Mouse (Mus musculus) inflammation-experienced regulatory T-cells, adult 6 months (primary cell): Measurements from ENCODE around the gene Clca3a1. TPM values are rescaled to one million over a fixed set of nuclear protein-coding genes. Genes with fewer than 3 reads are reported as not detected.
A peak's percentile ranks its signal among the peaks of the same experiment; 100 is the strongest.

Experiments
- ATAC-seq: one replicate; pipeline ENCODE4 v1.8.0; 2017
- polyA plus RNA-seq, 3 experiments: library from polyadenylated mRNA; unstranded; fragments of 100-300 nt; shearing (Covaris generic); gene quantifications; one replicate each; pipeline ENCODE4 v1.2.1; 2017

Gene Clca3a1
- polyA plus RNA-seq, 3 experiments from 2014 or later = not detected

GRCm38 (mm10) chr3:144719088-144719900 is 41.5 kb downstream of the Clca3a1 start:
- peak; percentile 30 for ATAC-seq

DNA sequence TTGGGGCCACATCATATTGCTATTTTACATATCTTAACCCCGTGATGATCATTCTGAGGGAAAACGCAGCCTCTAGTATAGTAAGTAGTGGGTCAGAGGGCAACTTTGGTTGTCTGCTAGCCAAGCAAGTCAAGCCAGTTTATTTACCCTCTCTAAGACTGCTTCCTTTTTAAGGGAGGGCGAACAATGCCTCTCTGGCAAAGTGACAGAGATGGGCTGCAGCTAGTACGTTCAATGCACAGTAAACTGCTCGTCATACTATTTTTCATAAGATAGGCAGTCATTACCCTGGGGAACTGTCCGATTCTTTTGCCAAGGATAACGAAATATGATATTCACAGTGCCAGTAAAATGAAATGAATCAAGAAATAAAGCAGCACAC is 42.1 kb downstream of the Clca3a1 start:
- ATAC-seq = no peak

- ATAC-seq = no peak
Observed at GRCm38 (mm10) chr3:144717835-144718234, 42.9 kb downstream of the Clca3a1 start.

DNA sequence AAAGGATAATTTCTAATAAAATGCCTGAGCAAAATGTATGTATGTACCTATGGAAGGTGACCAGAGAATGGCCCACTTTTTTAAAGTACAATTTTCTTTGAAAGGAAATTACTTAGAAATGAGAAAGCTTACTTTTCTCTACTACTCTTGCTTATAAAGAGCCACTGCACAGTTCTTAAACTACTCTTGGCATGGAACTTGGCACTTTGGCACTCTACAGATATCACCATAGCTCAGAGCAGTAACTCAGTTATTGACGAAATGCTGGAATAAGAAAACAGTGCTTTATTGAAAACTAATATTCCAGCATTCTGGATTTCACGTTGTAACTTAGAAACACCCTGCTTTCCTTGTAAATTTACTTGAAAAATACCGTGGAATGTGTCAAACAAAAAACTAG is 43.7 kb downstream of the Clca3a1 start:
- ATAC-seq = no peak

- no peak for ATAC-seq
Observed at GRCm38 (mm10) chr3:144715901-144716300, 44.9 kb downstream of the Clca3a1 start.

DNA sequence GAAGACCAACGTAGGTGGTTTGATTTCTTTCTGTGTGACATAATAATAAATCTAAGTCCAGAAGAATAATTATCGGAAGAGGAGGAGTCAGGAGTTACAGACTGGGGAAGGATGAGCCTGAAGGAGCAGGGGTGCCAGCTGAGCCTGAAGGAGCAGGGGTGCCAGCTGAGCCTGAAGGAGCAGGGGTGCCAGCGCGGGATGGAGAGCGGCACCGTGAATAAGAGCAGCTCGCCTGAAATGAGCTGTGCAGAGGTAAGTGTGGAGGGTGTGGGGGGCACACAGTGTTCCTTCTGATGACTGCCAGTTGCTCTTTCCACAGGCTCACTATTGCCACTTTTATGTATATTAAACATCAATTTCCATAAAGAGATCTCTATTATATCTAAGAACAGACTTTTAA is 45.7 kb downstream of the Clca3a1 start:
- ATAC-seq = no peak

- no peak for ATAC-seq
Observed at GRCm38 (mm10) chr3:144714606-144715005, 46.2 kb downstream of the Clca3a1 start.

DNA sequence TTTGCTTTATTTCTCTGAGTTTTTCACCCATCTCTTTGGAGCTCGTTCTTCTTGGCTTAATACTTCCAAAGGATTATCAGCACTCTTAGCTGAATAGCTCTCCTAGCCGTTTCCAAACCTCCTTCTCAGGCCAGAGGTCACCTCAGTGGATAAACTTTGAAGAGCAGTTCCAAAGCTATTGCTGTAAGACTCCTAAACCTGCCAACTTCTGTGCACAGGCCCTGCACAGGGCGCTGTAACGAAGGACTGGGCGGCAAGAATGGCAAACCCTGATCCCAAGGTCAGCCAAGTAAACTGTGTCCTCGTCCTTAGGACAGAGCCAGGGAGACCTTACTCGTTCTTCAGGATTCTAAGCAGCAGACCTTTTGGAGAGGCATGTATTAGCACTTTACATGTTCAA is 46.7 kb downstream of the Clca3a1 start:
- ATAC-seq = no peak

- no peak for ATAC-seq
Observed at GRCm38 (mm10) chr3:144711607-144712206, 49.1 kb downstream of the Clca3a1 start.

- no peak for ATAC-seq
Observed at GRCm38 (mm10) chr3:144708612-144709011, 52.2 kb downstream of the Clca3a1 start.

DNA sequence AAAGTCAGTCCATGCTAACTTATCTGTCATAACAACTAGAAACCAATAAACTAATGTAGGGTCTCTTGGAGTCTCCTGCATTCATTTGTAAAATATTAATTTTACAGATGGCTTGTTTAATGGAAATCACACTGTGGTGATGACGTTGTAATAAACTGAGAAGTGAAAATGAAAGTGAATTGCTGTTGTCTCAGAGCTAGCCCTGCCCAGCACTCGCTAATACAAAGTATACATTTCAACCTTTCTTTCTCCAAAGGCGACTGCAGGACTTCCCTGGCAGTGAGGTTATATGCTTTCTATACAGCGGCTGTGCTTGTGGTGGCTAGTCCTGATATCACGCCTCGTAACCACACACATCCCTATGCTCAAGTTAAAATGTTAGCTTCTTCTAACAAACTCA is 56.8 kb downstream of the Clca3a1 start:
- ATAC-seq = peak; percentile 94

DNA sequence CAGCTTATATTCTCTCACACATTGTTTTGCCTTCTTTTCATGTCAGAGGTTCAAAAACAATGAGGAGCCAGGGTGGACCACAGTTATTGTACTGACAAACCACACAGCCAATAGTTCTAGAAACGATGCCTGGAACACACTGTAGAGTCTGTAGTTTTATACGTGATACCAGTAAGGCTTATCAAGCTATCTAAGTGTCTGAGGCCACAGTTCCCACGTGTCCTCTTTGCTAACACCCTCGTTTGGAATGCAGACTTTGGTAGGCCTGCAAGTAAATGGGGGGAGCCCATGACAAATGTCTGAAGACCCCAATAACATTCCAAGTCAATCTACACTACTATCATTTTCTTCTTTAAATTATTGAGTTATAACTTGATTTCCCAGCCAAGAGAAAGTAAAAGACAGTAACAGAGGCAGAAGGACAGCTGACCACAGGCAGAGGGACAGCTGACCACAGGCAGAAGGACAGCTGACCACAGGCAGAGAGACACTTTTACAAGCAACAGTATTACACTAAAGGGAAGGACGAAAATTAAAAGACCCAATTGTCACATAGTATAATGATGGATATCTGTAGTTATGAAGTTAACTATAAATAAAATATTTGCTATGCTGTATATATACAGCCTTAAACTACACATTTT is 61.9 kb downstream of the Clca3a1 start:
- no peak for ATAC-seq

DNA sequence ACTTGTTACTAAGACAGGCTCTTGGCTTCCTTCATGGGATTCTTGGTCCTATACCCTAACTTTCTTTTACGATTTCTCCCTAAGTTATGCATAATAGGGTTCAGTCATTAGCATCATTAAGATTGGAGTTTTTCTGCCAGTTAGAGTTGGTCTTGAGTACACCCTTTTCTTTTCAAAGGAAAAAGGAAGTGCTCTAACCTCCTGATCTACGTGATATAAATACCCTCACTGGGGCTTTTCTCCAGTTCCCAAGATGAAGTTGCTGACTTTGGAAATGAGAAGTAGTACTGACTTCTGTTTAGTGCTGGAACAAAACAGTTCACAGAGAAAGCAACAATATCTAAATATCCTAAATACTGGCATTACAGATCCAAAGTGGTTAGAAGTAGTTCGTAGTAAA is 62.8 kb downstream of the Clca3a1 start:
- no peak for ATAC-seq

DNA sequence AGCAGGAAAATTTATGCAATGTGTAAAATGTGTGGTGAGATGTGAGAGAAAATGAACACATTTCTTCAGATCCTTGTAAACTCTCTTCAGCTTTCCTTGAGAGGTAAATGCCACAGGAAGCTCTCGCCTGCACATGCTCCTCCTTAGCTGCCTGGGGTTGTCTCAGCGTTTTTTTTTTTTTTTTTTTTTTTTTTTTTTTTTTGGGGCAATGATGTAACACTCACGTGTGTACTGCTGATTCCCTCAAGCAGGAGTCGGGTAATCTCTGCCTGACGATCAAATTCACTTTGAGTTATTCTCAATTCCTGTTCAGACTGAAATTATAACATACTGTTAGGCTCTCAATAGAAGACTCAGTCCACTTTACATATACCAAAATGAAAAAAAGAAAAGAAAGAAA is 63.6 kb downstream of the Clca3a1 start:
- peak; percentile 22 for ATAC-seq

- ATAC-seq = no peak
Observed at GRCm38 (mm10) chr3:144694941-144695340, 65.8 kb downstream of the Clca3a1 start.

DNA sequence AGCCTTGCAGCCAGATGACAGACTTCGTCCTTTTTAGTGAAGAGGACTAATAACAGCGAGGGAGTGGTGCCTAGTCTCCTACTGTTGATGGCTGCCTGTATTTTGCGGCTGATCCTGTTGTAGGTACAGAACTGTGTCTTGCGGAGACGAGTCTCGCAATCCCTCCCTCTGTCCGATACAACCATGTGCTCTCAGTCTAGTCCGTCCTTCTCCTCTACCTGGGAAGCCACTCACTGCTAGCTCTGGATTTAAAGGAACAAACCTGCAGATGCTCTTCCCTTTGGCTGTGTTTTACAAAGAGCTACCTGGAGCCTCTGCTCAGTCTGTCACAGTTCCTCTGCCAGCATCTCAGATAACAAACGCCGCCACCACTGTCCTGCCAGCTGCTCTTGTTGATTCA is 66.7 kb downstream of the Clca3a1 start:
- ATAC-seq = no peak

DNA sequence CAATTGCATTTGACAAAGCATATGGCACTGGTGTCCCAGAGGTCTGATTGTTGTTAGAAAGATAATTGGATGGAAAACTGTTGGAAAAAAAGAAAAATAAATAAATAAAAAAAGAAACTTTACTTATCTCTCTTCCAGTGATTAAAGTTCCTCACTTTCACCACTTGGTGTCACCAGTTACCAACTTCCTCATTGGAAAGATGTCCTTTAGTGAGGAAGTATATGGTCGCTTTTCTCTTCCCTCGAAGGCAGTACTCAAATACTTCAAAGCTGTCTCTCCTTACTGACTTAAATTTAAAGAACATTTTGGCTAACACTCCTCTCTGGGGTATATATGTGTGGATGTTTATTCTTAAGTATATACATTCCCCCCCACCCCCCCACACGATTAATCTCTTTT is 68.7 kb downstream of the Clca3a1 start:
- peak; percentile 77 for ATAC-seq

GRCm38 (mm10) chr3:144689236-144689635 is 71.5 kb downstream of the Clca3a1 start:
- ATAC-seq = no peak

DNA sequence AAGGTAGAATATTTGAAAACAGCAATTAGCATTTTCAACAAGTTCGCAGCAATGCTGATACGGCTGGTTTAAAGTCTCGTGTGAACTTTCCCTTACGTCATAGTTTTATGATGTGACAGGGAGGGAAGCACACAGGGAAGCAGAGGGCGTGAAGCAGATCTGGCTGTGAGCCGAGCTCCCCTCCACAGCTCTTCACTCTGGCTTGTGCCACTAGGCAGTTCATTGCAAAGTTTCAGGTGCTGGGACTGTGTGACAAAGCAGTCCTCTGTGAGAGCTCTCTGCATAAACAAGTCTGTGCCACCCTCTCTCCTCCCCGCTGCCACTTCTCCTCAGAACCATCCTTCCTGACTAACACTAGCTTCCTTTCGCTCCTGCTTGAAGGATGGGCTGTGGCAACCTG is 72.5 kb downstream of the Clca3a1 start:
- no peak for ATAC-seq

DNA sequence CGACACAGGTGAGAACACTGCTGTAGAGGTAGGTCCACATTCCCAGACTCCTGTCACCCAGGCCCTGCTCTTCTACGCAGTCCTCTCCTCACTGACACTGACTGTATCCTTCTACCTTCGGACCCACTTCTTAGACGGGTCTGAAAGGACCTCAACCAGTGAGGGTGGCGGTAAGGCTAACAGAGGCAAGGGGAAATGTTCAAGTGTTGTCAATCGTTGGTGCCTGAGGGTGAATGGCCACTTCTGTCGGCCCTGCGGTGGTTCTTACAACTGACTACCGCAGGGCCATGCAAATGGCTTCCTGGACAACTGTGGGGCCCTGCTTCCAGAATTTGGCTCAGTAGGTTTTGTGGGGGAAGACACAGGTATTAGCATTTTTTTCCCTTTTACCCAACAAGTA is 73.2 kb downstream of the Clca3a1 start:
- no peak for ATAC-seq

GRCm38 (mm10) chr3:144686146-144686545 is 74.6 kb downstream of the Clca3a1 start:
- no peak for ATAC-seq

- no peak for ATAC-seq
Observed at GRCm38 (mm10) chr3:144683136-144683814, 77.5 kb downstream of the Clca3a1 start.

DNA sequence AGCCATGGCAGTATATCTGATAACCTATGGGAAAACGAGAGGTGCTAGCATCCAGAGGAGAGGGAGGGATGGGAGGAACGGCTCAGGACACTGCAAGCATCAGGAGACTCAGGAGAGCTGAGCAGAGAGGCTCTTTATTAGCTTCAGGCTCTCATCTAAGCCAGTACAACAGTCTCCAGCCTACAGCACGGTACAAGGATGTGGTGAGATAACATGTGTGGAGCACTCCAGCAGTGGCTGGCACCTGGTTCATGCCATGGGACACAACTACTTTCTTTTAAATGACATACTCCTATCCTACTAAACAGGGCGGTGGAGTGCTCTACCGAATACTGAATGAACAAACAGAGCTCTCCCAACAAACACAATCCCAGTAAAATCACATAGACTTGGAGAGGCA is 79.2 kb downstream of the Clca3a1 start:
- no peak for ATAC-seq
